Mouse (Mus musculus): ENCODE measurements at regions not wholly inside any gene's neighbourhood (a gene's known extent, or its start where the extent isn't known, plus 50 kb on each side); places are given as distances from the start of the nearest gene placed in this dataset.

GRCm38 (mm10) chr4:93494319-93494718 lies 159.0 kb upstream of the Tusc1 start:
- TF ChIP-seq POLR2A (IDR thresholded peaks at IDR 0.05; ENCODE audit: extremely low read depth, insufficient read depth, low read length) (no peak), CTCF (IDR thresholded peaks at IDR 0.05; ENCODE audit: low read depth, low read length) (no peak)
- Histone ChIP-seq H3K27ac (replicated peaks; ENCODE audit: insufficient read depth, low read depth, low read length) (no peak overlapping the region), H3K4me3 (ENCODE audit: insufficient read depth, low read depth, low read length) (no peak overlapping the region), H3K36me3 (ENCODE audit: control insufficient read depth, insufficient read depth, low read length) (no peaks in the 10 kb centered on the region), H3K4me1 (ENCODE audit: control insufficient read depth, insufficient read depth, low read length) (no peaks in the 10 kb centered on the region), H3K27me3 (ENCODE audit: control insufficient read depth, insufficient read depth, low read length) (no peaks in the 10 kb centered on the region), H3K79me2 (ENCODE audit: control insufficient read depth, insufficient read depth, low read length) (no peaks in the 10 kb centered on the region), H3K9ac (ENCODE audit: low read depth, low read length) (no peak overlapping the region)
- WGBS, result 88% methylated on average over 4 of the region's 4 CpGs
- DNase-seq (ENCODE audit: extremely low read depth, low read depth, low spot score), result no peak

- no peaks in the 10 kb centered on the region for H3K27me3 ChIP-seq (ENCODE audit: control insufficient read depth, insufficient read depth, low read length)
- H3K79me2 ChIP-seq (ENCODE audit: control insufficient read depth, insufficient read depth, low read length), result no peaks in the 10 kb centered on the region
- H3K4me3 ChIP-seq (ENCODE audit: insufficient read depth, low read depth, low read length), result no peak overlapping the region
- no peak for DNase-seq (ENCODE audit: extremely low read depth, low read depth, low spot score)
- H3K9ac ChIP-seq (ENCODE audit: low read depth, low read length), result no peak overlapping the region
- no peaks in the 10 kb centered on the region for H3K4me1 ChIP-seq (ENCODE audit: control insufficient read depth, insufficient read depth, low read length)
- H3K27ac ChIP-seq (replicated peaks; ENCODE audit: insufficient read depth, low read depth, low read length), result no peak overlapping the region
- no peak for TF ChIP-seq POLR2A (IDR thresholded peaks at IDR 0.05; ENCODE audit: extremely low read depth, insufficient read depth, low read length)
- no peak for TF ChIP-seq CTCF (IDR thresholded peaks at IDR 0.05; ENCODE audit: low read depth, low read length)
- 68% methylated on average over 2 of the region's 2 CpGs for WGBS
- no peaks in the 10 kb centered on the region for H3K36me3 ChIP-seq (ENCODE audit: control insufficient read depth, insufficient read depth, low read length)
Observed at GRCm38 (mm10) chr4:93493905-93494304, 158.6 kb upstream of the Tusc1 start.

DNA sequence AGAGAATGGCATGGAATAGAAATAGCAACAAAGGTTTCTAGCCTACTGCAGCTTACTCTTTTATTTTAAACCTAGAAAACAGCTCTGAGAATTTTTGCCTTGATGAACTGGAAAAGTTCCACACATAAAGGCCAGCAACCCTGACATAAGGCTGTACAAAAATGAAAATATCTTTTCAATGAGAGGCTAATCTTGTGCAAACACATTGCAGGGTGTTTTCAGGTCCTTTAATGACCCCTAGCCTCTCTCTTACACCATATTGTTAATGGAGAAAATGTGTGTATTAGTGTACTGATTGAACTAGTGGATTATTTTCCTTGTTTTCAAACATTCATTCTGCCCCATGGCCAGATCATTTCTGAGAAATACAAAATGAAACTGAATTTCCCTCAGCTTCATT lies 158.0 kb upstream of the Tusc1 start:
- DNase-seq (ENCODE audit: extremely low read depth, low read depth, low spot score), result no peak
- H3K4me1 ChIP-seq (ENCODE audit: control insufficient read depth, insufficient read depth, low read length), result no peaks in the 10 kb centered on the region
- H3K9ac ChIP-seq (ENCODE audit: low read depth, low read length), result no peak overlapping the region
- no peaks in the 10 kb centered on the region for H3K36me3 ChIP-seq (ENCODE audit: control insufficient read depth, insufficient read depth, low read length)
- no peaks in the 10 kb centered on the region for H3K27me3 ChIP-seq (ENCODE audit: control insufficient read depth, insufficient read depth, low read length)
- H3K27ac ChIP-seq (replicated peaks; ENCODE audit: insufficient read depth, low read depth, low read length), result no peak overlapping the region
- no peak for TF ChIP-seq POLR2A (IDR thresholded peaks at IDR 0.05; ENCODE audit: extremely low read depth, insufficient read depth, low read length)
- TF ChIP-seq CTCF (IDR thresholded peaks at IDR 0.05; ENCODE audit: low read depth, low read length), result no peak
- H3K79me2 ChIP-seq (ENCODE audit: control insufficient read depth, insufficient read depth, low read length), result no peaks in the 10 kb centered on the region
- no peak overlapping the region for H3K4me3 ChIP-seq (ENCODE audit: insufficient read depth, low read depth, low read length)

DNA sequence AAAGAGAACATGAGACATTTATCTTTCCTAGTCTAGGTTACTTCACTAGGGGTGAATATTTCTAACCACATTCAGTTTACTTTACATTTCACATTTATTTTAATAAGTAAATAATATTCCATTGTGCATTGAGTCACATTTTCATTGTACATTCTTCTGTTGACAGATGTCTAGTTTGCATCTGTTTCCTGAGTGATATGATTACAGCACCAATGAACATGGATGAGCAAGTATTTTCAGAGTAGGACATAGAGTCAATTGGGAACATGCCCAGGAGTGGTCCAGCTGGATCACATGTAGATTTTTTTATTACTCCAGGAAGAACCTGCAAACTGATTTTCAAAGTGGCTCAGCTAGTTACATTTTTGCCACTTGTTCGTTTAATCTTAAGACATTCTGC lies 153.3 kb upstream of the Tusc1 start:
- TF ChIP-seq POLR2A (IDR thresholded peaks at IDR 0.05; ENCODE audit: extremely low read depth, insufficient read depth, low read length), result no peak
- TF ChIP-seq CTCF (IDR thresholded peaks at IDR 0.05; ENCODE audit: low read depth, low read length), result no peak
- WGBS, result 56% methylated on average over 1 of the region's 1 CpGs
- no peak for DNase-seq (ENCODE audit: extremely low read depth, low read depth, low spot score)

GRCm38 (mm10) chr4:93486455-93486854 lies 151.1 kb upstream of the Tusc1 start:
- Histone ChIP-seq H3K79me2 (ENCODE audit: control insufficient read depth, insufficient read depth, low read length) (no peaks in the 10 kb centered on the region), H3K36me3 (ENCODE audit: control insufficient read depth, insufficient read depth, low read length) (no peaks in the 10 kb centered on the region), H3K9ac (ENCODE audit: low read depth, low read length) (no peak overlapping the region), H3K4me1 (ENCODE audit: control insufficient read depth, insufficient read depth, low read length) (no peaks in the 10 kb centered on the region), H3K4me3 (ENCODE audit: insufficient read depth, low read depth, low read length) (no peak overlapping the region), H3K27me3 (ENCODE audit: control insufficient read depth, insufficient read depth, low read length) (no peaks in the 10 kb centered on the region), H3K27ac (replicated peaks; ENCODE audit: insufficient read depth, low read depth, low read length) (no peak overlapping the region)
- DNase-seq (ENCODE audit: extremely low read depth, low read depth, low spot score), result no peak
- 86% methylated on average over 1 of the region's 1 CpGs for WGBS
- TF ChIP-seq CTCF (IDR thresholded peaks at IDR 0.05; ENCODE audit: low read depth, low read length), result no peak
- no peak for TF ChIP-seq POLR2A (IDR thresholded peaks at IDR 0.05; ENCODE audit: extremely low read depth, insufficient read depth, low read length)

More for the DNA sequence above, 153.3 kb upstream of the Tusc1 start:
- Histone ChIP-seq H3K27me3 (ENCODE audit: control insufficient read depth, insufficient read depth, low read length) (no peaks in the 10 kb centered on the region), H3K79me2 (ENCODE audit: control insufficient read depth, insufficient read depth, low read length) (no peaks in the 10 kb centered on the region), H3K27ac (replicated peaks; ENCODE audit: insufficient read depth, low read depth, low read length) (no peak overlapping the region), H3K4me1 (ENCODE audit: control insufficient read depth, insufficient read depth, low read length) (no peaks in the 10 kb centered on the region), H3K4me3 (ENCODE audit: insufficient read depth, low read depth, low read length) (no peak overlapping the region), H3K9ac (ENCODE audit: low read depth, low read length) (no peak overlapping the region), H3K36me3 (ENCODE audit: control insufficient read depth, insufficient read depth, low read length) (no peaks in the 10 kb centered on the region)

- no peaks in the 10 kb centered on the region for H3K4me1 ChIP-seq (ENCODE audit: control insufficient read depth, insufficient read depth, low read length)
- no peaks in the 10 kb centered on the region for H3K79me2 ChIP-seq (ENCODE audit: control insufficient read depth, insufficient read depth, low read length)
- TF ChIP-seq POLR2A (IDR thresholded peaks at IDR 0.05; ENCODE audit: extremely low read depth, insufficient read depth, low read length) (no peak), CTCF (IDR thresholded peaks at IDR 0.05; ENCODE audit: low read depth, low read length) (no peak)
- no peak overlapping the region for H3K27ac ChIP-seq (replicated peaks; ENCODE audit: insufficient read depth, low read depth, low read length)
- H3K36me3 ChIP-seq (ENCODE audit: control insufficient read depth, insufficient read depth, low read length), result no peaks in the 10 kb centered on the region
- no peak overlapping the region for H3K4me3 ChIP-seq (ENCODE audit: insufficient read depth, low read depth, low read length)
- H3K9ac ChIP-seq (ENCODE audit: low read depth, low read length), result no peak overlapping the region
- DNase-seq (ENCODE audit: extremely low read depth, low read depth, low spot score), result no peak
- H3K27me3 ChIP-seq (ENCODE audit: control insufficient read depth, insufficient read depth, low read length), result no peaks in the 10 kb centered on the region
- 71% methylated on average over 1 of the region's 1 CpGs for WGBS
Observed at GRCm38 (mm10) chr4:93481247-93481646, 145.9 kb upstream of the Tusc1 start.

Data from liver, adult 2 months (tissue).